Mouse (Mus musculus) bone marrow macrophage, adult 2 months (primary cell): ENCODE results near the gene Sytl3.
"Not testable (repeated sequence)": the region's sequence is repeated elsewhere in the genome, so short reads cannot be mapped to it uniquely, and the experiment has no call there.

ENCODE experiments used
- CTCF ChIP-seq: IDR thresholded peaks from 2 replicates; pipeline ENCODE4 v1.5.1; 2012; ENCODE audit warnings: low read depth, mild to moderate bottlenecking, low read length, moderate library complexity
- POLR2A ChIP-seq: IDR thresholded peaks from 2 replicates; pipeline ENCODE4 v1.6.1; 2012; ENCODE audit warnings: mild to moderate bottlenecking, low read depth, low read length, borderline replicate concordance

GRCm38 (mm10) chr17:6646841-6647240 is 12.1 kb upstream of the Sytl3 start:
- TF ChIP-seq CTCF, POLR2A: not testable (repeated sequence)
